Mouse (Mus musculus): ENCODE results near the gene Gps1. TPM values are rescaled to one million over a fixed set of nuclear protein-coding genes. Genes with fewer than 3 reads are reported as not detected.

The Gps1 gene
- polyA plus RNA-seq, 1 experiment from 2014 or later: 272 TPM

GRCm38 (mm10) chr11:120823956-120824786, 40.1 kb downstream of the Gps1 start, which contains the start of gene Fasn:
Fasn (minus strand) TSS chr11:120824547.
- peaks cover 38% of the 10 kb centered on the region for H3K4me1 ChIP-seq (ENCODE audit: control insufficient read depth, insufficient read depth, low read depth, low read length)
- peak within 1 kb of the TSS; percentile 81 for H3K4me3 ChIP-seq (ENCODE audit: low read length)
- no peaks in the 10 kb centered on the region for H3K27me3 ChIP-seq (replicated peaks; ENCODE audit: control insufficient read depth, insufficient read depth, low read length)
- H3K9ac ChIP-seq (ENCODE audit: low read depth, low read length): peak within 1 kb of the TSS; percentile 97
- WGBS: under 1% methylated on average over 70 of the region's 109 CpGs
- H3K9me3 ChIP-seq (ENCODE audit: control insufficient read depth, low read length): no peaks in the 10 kb centered on the region
- peak within 1 kb of the TSS; percentile 95 for H3K4me2 ChIP-seq (ENCODE audit: low read length)
- peak; percentile 94 for ATAC-seq
- H3K27ac ChIP-seq (ENCODE audit: low read depth, low read length): peak within 1 kb of the TSS; percentile 100
- peaks cover 17% of the 10 kb centered on the region for H3K36me3 ChIP-seq (ENCODE audit: control insufficient read depth, insufficient read depth, low read length)

DNA sequence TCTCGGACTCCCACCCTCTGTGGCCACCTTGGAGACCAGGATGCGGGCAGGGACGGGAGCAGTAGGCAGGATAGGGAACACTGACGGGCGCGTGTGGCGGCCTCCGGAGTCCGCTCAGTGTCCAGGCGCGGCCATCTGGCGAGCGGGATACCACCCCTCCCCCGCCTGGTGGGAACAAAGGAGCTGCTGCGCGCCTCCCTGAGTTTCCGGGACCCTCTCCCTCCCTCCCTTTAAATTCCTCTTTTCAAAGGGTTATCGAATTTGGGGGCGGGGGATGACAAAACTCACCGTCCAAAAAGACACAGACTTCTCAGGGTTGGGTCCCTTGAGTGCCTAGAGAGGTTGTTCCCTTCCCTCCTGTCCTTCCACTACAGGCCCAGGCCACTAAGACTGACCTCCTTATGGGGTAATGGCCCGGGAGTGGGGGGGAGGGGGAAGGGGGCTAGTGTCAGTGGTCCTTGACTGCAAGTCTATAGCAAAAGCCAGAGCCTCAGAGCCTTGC, 40.8 kb downstream of the Gps1 start:
- H3K4me1 ChIP-seq (ENCODE audit: control insufficient read depth, insufficient read depth, low read depth, low read length): peaks cover 38% of the 10 kb centered on the region
- H3K27ac ChIP-seq (ENCODE audit: low read depth, low read length): peak overlapping the region; percentile 100
- H3K9me3 ChIP-seq (ENCODE audit: control insufficient read depth, low read length): no peaks in the 10 kb centered on the region
- peak; percentile 4; the same call in 1 of the 2 replicates for ATAC-seq
- H3K4me3 ChIP-seq (ENCODE audit: low read length): peak overlapping the region; percentile 81
- under 1% methylated on average over 21 of the region's 21 CpGs for WGBS
- H3K9ac ChIP-seq (ENCODE audit: low read depth, low read length): peak overlapping the region; percentile 97
- H3K36me3 ChIP-seq (ENCODE audit: control insufficient read depth, insufficient read depth, low read length): peaks cover 11% of the 10 kb centered on the region
- no peaks in the 10 kb centered on the region for H3K27me3 ChIP-seq (replicated peaks; ENCODE audit: control insufficient read depth, insufficient read depth, low read length)
- H3K4me2 ChIP-seq (ENCODE audit: low read length): peak overlapping the region; percentile 95

DNA sequence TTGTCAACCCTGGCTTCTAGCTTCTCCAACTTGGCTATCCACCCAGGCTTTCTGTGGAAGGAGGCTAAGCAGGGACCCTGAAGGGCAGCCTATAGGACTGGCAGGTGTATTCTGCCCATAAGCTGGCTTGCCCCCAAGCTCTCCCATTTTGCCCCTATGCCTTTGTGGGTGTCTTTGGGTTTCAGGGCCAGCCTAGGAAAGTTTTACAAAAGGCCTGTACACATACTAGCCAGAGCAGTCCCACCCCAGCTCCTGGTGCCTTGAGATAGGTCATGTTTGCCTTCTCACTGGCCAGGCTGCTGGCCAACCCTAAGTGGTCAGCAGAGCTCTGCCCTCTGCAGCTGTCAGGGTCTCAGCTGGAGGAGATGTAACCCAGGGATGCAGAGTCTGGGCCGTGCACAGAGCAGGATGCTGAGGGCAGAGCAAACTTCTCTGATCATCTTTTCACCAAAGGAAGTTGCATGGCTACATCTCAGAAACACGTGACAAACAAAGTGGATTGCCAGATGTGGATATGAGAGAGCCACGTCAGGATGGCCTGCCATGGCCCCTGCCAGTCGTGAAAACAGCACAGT, 41.3 kb downstream of the Gps1 start:
- H3K9me3 ChIP-seq (ENCODE audit: control insufficient read depth, low read length): no peaks in the 10 kb centered on the region
- ATAC-seq: no peak
- no peaks in the 10 kb centered on the region for H3K27me3 ChIP-seq (replicated peaks; ENCODE audit: control insufficient read depth, insufficient read depth, low read length)
- H3K4me2 ChIP-seq (ENCODE audit: low read length): peak overlapping the region; percentile 95
- peaks cover 6% of the 10 kb centered on the region for H3K36me3 ChIP-seq (ENCODE audit: control insufficient read depth, insufficient read depth, low read length)
- H3K9ac ChIP-seq (ENCODE audit: low read depth, low read length): peak overlapping the region; percentile 97
- peak overlapping the region; percentile 100 for H3K27ac ChIP-seq (ENCODE audit: low read depth, low read length)
- peaks cover 38% of the 10 kb centered on the region for H3K4me1 ChIP-seq (ENCODE audit: control insufficient read depth, insufficient read depth, low read depth, low read length)
- H3K4me3 ChIP-seq (ENCODE audit: low read length): peak overlapping the region; percentile 81
- 52% methylated on average over 4 of the region's 4 CpGs for WGBS

GRCm38 (mm10) chr11:120826016-120826953, 42.2 kb downstream of the Gps1 start:
- WGBS: 78% methylated on average over 8 of the region's 8 CpGs
- no peak overlapping the region for H3K4me2 ChIP-seq (ENCODE audit: low read length)
- H3K36me3 ChIP-seq (ENCODE audit: control insufficient read depth, insufficient read depth, low read length): peaks cover 2% of the 10 kb centered on the region; the same call in 1 of the 2 replicates
- ATAC-seq: no peak
- H3K27me3 ChIP-seq (replicated peaks; ENCODE audit: control insufficient read depth, insufficient read depth, low read length): no peaks in the 10 kb centered on the region
- peak overlapping the region; percentile 100 for H3K27ac ChIP-seq (ENCODE audit: low read depth, low read length)
- H3K9ac ChIP-seq (ENCODE audit: low read depth, low read length): peak overlapping the region; percentile 97; the same call in 1 of the 2 replicates
- peaks cover 30% of the 10 kb centered on the region for H3K4me1 ChIP-seq (ENCODE audit: control insufficient read depth, insufficient read depth, low read depth, low read length)
- no peaks in the 10 kb centered on the region for H3K9me3 ChIP-seq (ENCODE audit: control insufficient read depth, low read length)
- H3K4me3 ChIP-seq (ENCODE audit: low read length): no peak overlapping the region

DNA sequence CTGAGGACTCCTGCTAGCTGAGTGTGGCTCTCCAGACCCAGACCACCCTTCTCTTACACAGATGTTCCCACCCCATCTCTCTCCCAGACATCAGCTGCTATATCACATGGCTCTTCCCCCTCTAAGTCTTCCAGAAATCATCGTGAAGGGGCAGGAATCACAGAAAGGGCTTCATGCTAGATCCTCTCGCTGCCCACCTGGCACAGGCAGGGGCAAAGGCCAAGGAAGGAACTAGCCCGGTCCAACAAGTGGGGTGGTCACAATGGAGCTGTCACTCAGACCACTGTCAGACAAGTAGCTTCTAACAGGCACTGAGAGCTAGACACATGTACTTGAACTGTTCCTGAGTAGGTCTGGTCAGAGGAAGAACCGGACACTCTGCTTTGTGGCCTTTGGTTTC, 44.3 kb downstream of the Gps1 start:
- Histone ChIP-seq H3K9ac (ENCODE audit: low read depth, low read length) (no peak overlapping the region), H3K27ac (ENCODE audit: low read depth, low read length) (no peak overlapping the region), H3K4me1 (ENCODE audit: control insufficient read depth, insufficient read depth, low read depth, low read length) (peaks cover 12% of the 10 kb centered on the region), H3K27me3 (replicated peaks; ENCODE audit: control insufficient read depth, insufficient read depth, low read length) (no peaks in the 10 kb centered on the region), H3K4me2 (ENCODE audit: low read length) (no peak overlapping the region), H3K9me3 (ENCODE audit: control insufficient read depth, low read length) (no peaks in the 10 kb centered on the region), H3K4me3 (ENCODE audit: low read length) (no peak overlapping the region), H3K36me3 (ENCODE audit: control insufficient read depth, insufficient read depth, low read length) (no peaks in the 10 kb centered on the region; the same call in 1 of the 2 replicates)
- 67% methylated on average over 4 of the region's 4 CpGs for WGBS
- no peak for ATAC-seq

DNA sequence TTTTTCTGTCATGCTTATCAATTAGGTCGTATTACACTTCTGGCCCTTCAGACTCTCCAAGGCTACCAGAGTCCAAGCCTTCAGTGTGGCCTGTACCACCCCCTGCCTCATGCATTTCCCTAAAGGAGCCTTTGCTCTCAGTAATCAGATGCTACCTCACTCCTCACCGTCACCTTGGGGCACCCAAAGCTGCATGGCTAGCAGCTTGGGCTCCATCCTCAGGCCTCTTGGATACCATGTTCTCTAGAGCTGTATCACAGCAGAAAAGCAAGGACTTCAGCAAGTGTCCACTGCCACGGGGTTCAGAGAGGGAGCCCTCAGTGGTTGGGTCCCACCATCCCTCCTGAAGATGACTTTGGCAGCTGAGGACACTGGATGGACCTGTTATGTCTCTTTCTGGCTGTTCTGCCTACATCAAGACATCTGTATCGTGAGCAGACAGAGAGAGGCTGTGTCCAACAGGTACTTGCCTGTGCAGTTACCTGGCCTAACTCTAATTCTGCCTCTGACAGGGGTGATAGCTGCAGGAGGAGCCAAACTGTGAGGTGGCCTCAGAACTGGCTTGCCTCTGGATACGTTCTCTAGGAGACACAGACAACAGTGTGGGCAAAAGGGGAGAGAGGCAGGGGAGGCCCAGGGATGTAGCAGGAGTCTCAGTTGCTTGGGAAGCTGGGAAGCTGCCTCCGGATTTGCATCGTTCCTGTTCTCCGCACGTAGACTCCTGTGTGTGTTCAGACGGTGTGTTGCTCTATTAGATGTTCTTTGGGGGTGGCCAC, 45.9 kb downstream of the Gps1 start:
- H3K27ac ChIP-seq (ENCODE audit: low read depth, low read length): no peak overlapping the region
- H3K4me1 ChIP-seq (ENCODE audit: control insufficient read depth, insufficient read depth, low read depth, low read length): peaks cover 15% of the 10 kb centered on the region
- no peak overlapping the region for H3K9ac ChIP-seq (ENCODE audit: low read depth, low read length)
- no peak for ATAC-seq
- no peaks in the 10 kb centered on the region for H3K27me3 ChIP-seq (replicated peaks; ENCODE audit: control insufficient read depth, insufficient read depth, low read length)
- no peak overlapping the region for H3K4me2 ChIP-seq (ENCODE audit: low read length)
- no peak overlapping the region for H3K4me3 ChIP-seq (ENCODE audit: low read length)
- H3K36me3 ChIP-seq (ENCODE audit: control insufficient read depth, insufficient read depth, low read length): no peaks in the 10 kb centered on the region; the same call in 1 of the 2 replicates
- H3K9me3 ChIP-seq (ENCODE audit: control insufficient read depth, low read length): no peaks in the 10 kb centered on the region
- 92% methylated on average over 10 of the region's 10 CpGs for WGBS

- Histone ChIP-seq H3K4me3 (ENCODE audit: low read length) (no peak overlapping the region), H3K4me1 (ENCODE audit: control insufficient read depth, insufficient read depth, low read depth, low read length) (peaks cover 8% of the 10 kb centered on the region), H3K36me3 (ENCODE audit: control insufficient read depth, insufficient read depth, low read length) (no peaks in the 10 kb centered on the region; the same call in 1 of the 2 replicates), H3K9me3 (ENCODE audit: control insufficient read depth, low read length) (no peaks in the 10 kb centered on the region), H3K9ac (ENCODE audit: low read depth, low read length) (no peak overlapping the region), H3K27ac (ENCODE audit: low read depth, low read length) (no peak overlapping the region), H3K4me2 (ENCODE audit: low read length) (no peak overlapping the region), H3K27me3 (replicated peaks; ENCODE audit: control insufficient read depth, insufficient read depth, low read length) (no peaks in the 10 kb centered on the region)
- ATAC-seq: no peak
- 76% methylated on average over 12 of the region's 12 CpGs for WGBS
Measured at GRCm38 (mm10) chr11:120830686-120831085, 46.6 kb downstream of the Gps1 start.

DNA sequence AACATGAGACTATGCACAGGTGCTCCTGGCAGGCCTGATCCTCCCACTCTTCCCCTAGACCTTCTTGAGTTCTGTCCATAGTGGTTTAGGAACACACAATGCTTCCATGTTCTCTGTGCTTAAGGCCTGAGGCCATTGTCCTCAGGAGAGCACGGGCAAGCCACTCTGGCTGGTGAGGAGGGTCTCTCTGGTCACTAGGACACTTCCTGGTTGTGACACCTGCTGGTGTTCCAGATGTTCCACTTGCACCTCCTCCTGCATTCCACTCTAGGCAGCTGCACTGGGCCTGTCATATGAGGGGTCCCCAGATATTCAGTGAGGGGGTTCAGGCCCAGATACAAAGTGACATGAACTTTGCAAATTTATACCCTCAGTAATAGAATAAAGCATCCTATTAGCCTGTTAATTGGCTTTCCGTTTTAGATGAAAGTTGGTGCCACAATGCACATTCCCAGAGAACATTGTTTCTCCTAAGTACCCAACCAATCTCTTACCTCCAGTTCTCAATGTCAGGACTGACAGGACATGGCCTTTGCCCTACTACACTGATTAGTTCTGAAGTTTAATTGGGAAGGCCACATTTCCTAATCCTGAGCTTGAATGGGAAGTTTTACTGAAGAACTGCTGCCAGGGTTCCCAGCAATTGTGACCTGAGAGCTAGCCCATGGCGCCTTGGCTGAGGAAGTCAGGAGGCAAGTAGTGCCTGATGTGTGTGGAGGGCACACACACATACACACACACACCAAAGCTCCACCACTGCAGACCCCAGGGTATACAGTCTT, 47.8 kb downstream of the Gps1 start:
- no peaks in the 10 kb centered on the region for H3K9me3 ChIP-seq (ENCODE audit: control insufficient read depth, low read length)
- H3K27me3 ChIP-seq (replicated peaks; ENCODE audit: control insufficient read depth, insufficient read depth, low read length): no peaks in the 10 kb centered on the region
- no peak overlapping the region for H3K27ac ChIP-seq (ENCODE audit: low read depth, low read length)
- H3K36me3 ChIP-seq (ENCODE audit: control insufficient read depth, insufficient read depth, low read length): no peaks in the 10 kb centered on the region
- peaks cover 4% of the 10 kb centered on the region for H3K4me1 ChIP-seq (ENCODE audit: control insufficient read depth, insufficient read depth, low read depth, low read length)
- H3K9ac ChIP-seq (ENCODE audit: low read depth, low read length): no peak overlapping the region
- no peak overlapping the region for H3K4me2 ChIP-seq (ENCODE audit: low read length)
- ATAC-seq: no peak
- 83% methylated on average over 3 of the region's 3 CpGs for WGBS
- H3K4me3 ChIP-seq (ENCODE audit: low read length): no peak overlapping the region
